Mouse (Mus musculus): ENCODE results near the gene Gm11397. TPM values are rescaled to one million over a fixed set of nuclear protein-coding genes. Genes with fewer than 3 reads are reported as not detected.

Gene Gm11397
- polyA plus RNA-seq (2012; rRNA removed; ENCODE audit: low replicate concordance) = not detected in 2 replicates

GRCm38 (mm10) chr13:33395461-33395860, at the start of gene Gm11397:
TSS of gene Gm11397 (plus strand) at chr13:33395761.

Other genes with a start within 250 kb of the Gm11397 start
- gene Serpinb9c, start 236.0 kb upstream of the Gm11397 start, polyA plus RNA-seq (2012; rRNA removed; ENCODE audit: low replicate concordance) = not detected in 2 replicates
- gene Serpinb9d, start 202.8 kb upstream of the Gm11397 start, polyA plus RNA-seq (2012; rRNA removed; ENCODE audit: low replicate concordance) = not detected in 2 replicates
- not detected in 2 replicates for gene Serpinb9e, start 146.1 kb upstream of the Gm11397 start, polyA plus RNA-seq (2012; rRNA removed; ENCODE audit: low replicate concordance)
- not detected in 2 replicates for gene Serpinb9f, start 71.7 kb upstream of the Gm11397 start, polyA plus RNA-seq (2012; rRNA removed; ENCODE audit: low replicate concordance)
- gene Serpinb9g, start 89.0 kb downstream of the Gm11397 start, polyA plus RNA-seq (2012; rRNA removed; ENCODE audit: low replicate concordance) = not detected in 2 replicates